Mouse (Mus musculus) C2C12 (cell line): ENCODE measurements at regions not wholly inside any gene's neighbourhood (a gene's known extent, or its start where the extent isn't known, plus 50 kb on each side); places are given as distances from the start of the nearest gene placed in this dataset.

ENCODE experiments used
- CEBPB ChIP-seq: IDR thresholded peaks from one replicate; pipeline ENCODE4 v1.6.1; 2011; ENCODE audit warnings: low read depth, mild to moderate bottlenecking, control low read depth, moderate library complexity
- CTCF ChIP-seq: IDR thresholded peaks from one replicate; pipeline ENCODE4 v1.5.1; 2011; ENCODE audit not compliant: control insufficient read depth, insufficient read depth, insufficient read length
- MYOD1 ChIP-seq: IDR thresholded peaks from one replicate; pipeline ENCODE4 v1.6.1; 2011; ENCODE audit warnings: low read depth; ENCODE audit not compliant: control insufficient read depth, insufficient read length
- MYOG ChIP-seq: IDR thresholded peaks from one replicate; pipeline ENCODE4 v1.6.1; 2011; ENCODE audit not compliant: control insufficient read depth, insufficient read length; ENCODE audit errors: extremely low read depth

DNA sequence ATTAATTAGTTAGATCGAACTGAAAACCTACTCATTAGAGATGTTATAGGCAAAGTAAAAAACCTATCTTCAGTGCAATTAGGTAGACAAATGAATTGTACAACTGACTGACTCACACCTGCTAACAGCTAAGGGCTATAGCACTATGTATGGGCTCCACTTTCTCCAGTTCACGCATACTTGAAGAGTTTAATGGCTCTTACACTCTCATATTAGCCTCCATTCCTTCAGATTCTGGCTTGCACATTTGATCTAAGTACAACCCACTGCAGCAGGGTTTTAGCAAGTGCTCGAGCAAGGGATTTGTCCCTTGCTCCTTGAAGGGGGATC is 257.1 kb downstream of the Lmo4 start:
- TF ChIP-seq MYOD1 (no peak), CTCF (no peak), MYOG (no peak), CEBPB (no peak)
